Mouse (Mus musculus): ENCODE measurements around the gene 6330409D20Rik. TPM values are rescaled to one million over a fixed set of nuclear protein-coding genes. Genes with fewer than 3 reads are reported as not detected.

Gene 6330409D20Rik
- polyA plus RNA-seq, 1 experiment from 2014 or later, result 0.30 TPM

- ATAC-seq, result peak; percentile 98
- WGBS, result under 1% methylated on average over 51 of the region's 51 CpGs
- TF ChIP-seq CTCF (IDR thresholded peaks at IDR 0.05), result peak; percentile 83
- no peak for TF ChIP-seq EP300 (IDR thresholded peaks at IDR 0.05)
These were observed 46.9 kb downstream of the 6330409D20Rik start for GRCm38 (mm10) chr2:32693823-32694411.

DNA sequence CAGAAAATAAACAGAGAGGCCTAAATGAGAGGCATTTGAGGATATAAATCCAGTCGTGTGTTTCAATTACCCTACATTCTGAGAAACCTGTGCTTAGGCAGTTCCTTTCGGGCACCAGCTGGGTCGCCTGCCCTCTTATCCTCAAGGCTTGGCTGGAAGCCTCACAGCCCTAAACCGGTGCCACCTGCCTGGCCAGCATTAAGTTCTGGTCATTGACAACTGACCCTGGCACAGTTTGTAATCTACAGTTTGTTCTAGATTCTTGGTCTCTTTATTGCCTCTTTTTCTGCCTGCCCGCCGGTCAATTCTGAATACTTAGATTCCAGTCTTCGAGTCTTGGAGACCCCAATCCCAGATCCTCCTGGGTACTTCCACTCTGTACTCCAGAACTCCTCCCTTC, 47.5 kb downstream of the 6330409D20Rik start:
- Histone ChIP-seq H3K27ac (ENCODE audit: low read length) (peak overlapping the region; percentile 87), H3K27me3 (replicated peaks; ENCODE audit: insufficient read depth, low read length) (no peaks in the 10 kb centered on the region), H3K4me2 (replicated peaks; ENCODE audit: low read depth, low read length) (peak overlapping the region; percentile 97), H3K4me3 (ENCODE audit: low read depth, low read length) (peak overlapping the region; percentile 63), H3K9me3 (ENCODE audit: low read length) (no peaks in the 10 kb centered on the region), H3K9ac (replicated peaks; ENCODE audit: low read depth) (peak overlapping the region; percentile 77), H3K36me3 (ENCODE audit: insufficient read depth, low read length) (no peaks in the 10 kb centered on the region), H3K4me1 (ENCODE audit: insufficient read depth, low read depth, low read length) (0 out of 2 replicates have a peak, but pooled peaks cover 10% of the 10 kb centered on the region)
- ATAC-seq (no peak), DNase-seq (ENCODE audit: low spot score) (peak; percentile 32)
- 17% methylated on average over 7 of the region's 7 CpGs for WGBS
- TF ChIP-seq EP300 (IDR thresholded peaks at IDR 0.05) (no peak), CTCF (IDR thresholded peaks at IDR 0.05) (no peak)

More at GRCm38 (mm10) chr2:32693823-32694411, 46.9 kb downstream of the 6330409D20Rik start:
- Histone ChIP-seq H3K9ac (replicated peaks; ENCODE audit: low read depth) (peak overlapping the region; percentile 77), H3K27ac (ENCODE audit: low read length) (peak overlapping the region; percentile 87), H3K4me3 (ENCODE audit: low read depth, low read length) (peak overlapping the region; percentile 63), H3K36me3 (ENCODE audit: insufficient read depth, low read length) (no peaks in the 10 kb centered on the region), H3K4me1 (ENCODE audit: insufficient read depth, low read depth, low read length) (0 out of 2 replicates have a peak, but pooled peaks cover 10% of the 10 kb centered on the region), H3K27me3 (replicated peaks; ENCODE audit: insufficient read depth, low read length) (no peaks in the 10 kb centered on the region), H3K9me3 (ENCODE audit: low read length) (no peaks in the 10 kb centered on the region), H3K4me2 (replicated peaks; ENCODE audit: low read depth, low read length) (peak overlapping the region; percentile 97)
- DNase-seq (ENCODE audit: low spot score), result peak; percentile 99

DNA sequence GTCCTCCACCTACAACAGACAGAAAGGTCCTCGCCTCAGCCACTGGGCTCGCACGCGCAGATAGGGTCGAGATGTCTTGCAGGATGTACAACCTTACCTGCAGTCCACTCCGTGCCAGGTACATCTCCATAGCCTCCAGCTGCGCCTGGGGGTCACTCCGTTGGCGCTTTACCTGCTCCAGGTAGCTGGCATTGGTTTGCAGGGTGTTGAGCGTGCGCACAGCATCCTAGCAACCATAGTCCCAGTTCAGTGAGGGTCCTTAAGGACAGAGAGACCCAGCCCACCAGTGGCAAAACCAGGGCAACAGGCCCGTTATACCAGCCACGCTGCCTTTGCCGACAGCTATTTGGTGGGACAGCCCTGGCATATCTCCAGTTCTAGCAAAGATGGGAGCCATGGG, 48.3 kb downstream of the 6330409D20Rik start:
- Histone ChIP-seq H3K4me2 (replicated peaks; ENCODE audit: low read depth, low read length) (no peak overlapping the region), H3K36me3 (ENCODE audit: insufficient read depth, low read length) (no peaks in the 10 kb centered on the region), H3K9ac (replicated peaks; ENCODE audit: low read depth) (no peak overlapping the region), H3K4me3 (ENCODE audit: low read depth, low read length) (no peak overlapping the region), H3K9me3 (ENCODE audit: low read length) (no peaks in the 10 kb centered on the region), H3K27me3 (replicated peaks; ENCODE audit: insufficient read depth, low read length) (no peaks in the 10 kb centered on the region), H3K4me1 (ENCODE audit: insufficient read depth, low read depth, low read length) (0 out of 2 replicates have a peak, but pooled peaks cover 10% of the 10 kb centered on the region), H3K27ac (ENCODE audit: low read length) (no peak overlapping the region)
- 87% methylated on average over 14 of the region's 14 CpGs for WGBS
- no peak for ATAC-seq
- DNase-seq (ENCODE audit: low spot score), result no peak
- TF ChIP-seq CTCF (IDR thresholded peaks at IDR 0.05) (no peak), EP300 (IDR thresholded peaks at IDR 0.05) (no peak)

GRCm38 (mm10) chr2:32691041-32691440, 49.8 kb downstream of the 6330409D20Rik start:
- Histone ChIP-seq H3K27ac (ENCODE audit: low read length) (no peak overlapping the region), H3K4me1 (ENCODE audit: insufficient read depth, low read depth, low read length) (0 out of 2 replicates have a peak, but pooled peaks cover 10% of the 10 kb centered on the region), H3K27me3 (replicated peaks; ENCODE audit: insufficient read depth, low read length) (no peaks in the 10 kb centered on the region), H3K9ac (replicated peaks; ENCODE audit: low read depth) (no peak overlapping the region), H3K9me3 (ENCODE audit: low read length) (no peaks in the 10 kb centered on the region), H3K36me3 (ENCODE audit: insufficient read depth, low read length) (0 out of 2 replicates have a peak, but pooled peaks cover 3% of the 10 kb centered on the region), H3K4me3 (ENCODE audit: low read depth, low read length) (no peak overlapping the region), H3K4me2 (replicated peaks; ENCODE audit: low read depth, low read length) (no peak overlapping the region)
- TF ChIP-seq CTCF (IDR thresholded peaks at IDR 0.05) (no peak), EP300 (IDR thresholded peaks at IDR 0.05) (no peak)
- no peak for ATAC-seq
- 76% methylated on average over 11 of the region's 11 CpGs for WGBS
- no peak for DNase-seq (ENCODE audit: low spot score)

DNA sequence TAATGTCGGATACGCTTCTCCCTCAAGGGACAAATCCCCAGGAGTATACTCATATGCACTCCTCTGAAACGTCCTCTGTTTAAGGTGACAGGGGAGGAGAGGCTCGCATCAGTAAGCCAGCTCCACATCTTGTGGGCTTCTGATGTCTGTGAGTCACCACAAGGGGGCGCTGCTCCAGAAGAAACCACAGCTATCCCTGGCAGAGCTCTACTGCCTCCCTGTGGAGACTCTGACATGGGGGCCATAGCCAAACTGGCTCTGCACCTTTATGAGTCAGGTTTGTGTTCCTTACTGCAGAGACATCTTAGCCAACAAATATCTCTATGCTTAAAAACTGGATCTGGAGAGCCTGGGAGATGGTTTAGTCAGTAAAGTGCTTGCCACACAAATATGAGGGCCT, 51.4 kb downstream of the 6330409D20Rik start:
- H3K9me3 ChIP-seq (ENCODE audit: low read length), result no peaks in the 10 kb centered on the region
- H3K4me2 ChIP-seq (replicated peaks; ENCODE audit: low read depth, low read length), result no peak overlapping the region
- H3K36me3 ChIP-seq (ENCODE audit: insufficient read depth, low read length), result 0 out of 2 replicates have a peak, but pooled peaks cover 3% of the 10 kb centered on the region
- H3K4me3 ChIP-seq (ENCODE audit: low read depth, low read length), result no peak overlapping the region
- ATAC-seq, result peak; percentile 14; the same call in 1 of the 2 replicates
- H3K9ac ChIP-seq (replicated peaks; ENCODE audit: low read depth), result no peak overlapping the region
- H3K4me1 ChIP-seq (ENCODE audit: insufficient read depth, low read depth, low read length), result 0 out of 2 replicates have a peak, but pooled peaks cover 10% of the 10 kb centered on the region
- TF ChIP-seq CTCF (IDR thresholded peaks at IDR 0.05) (peak; percentile 100), EP300 (IDR thresholded peaks at IDR 0.05) (peak; percentile 60)
- no peak overlapping the region for H3K27ac ChIP-seq (ENCODE audit: low read length)
- 22% methylated on average over 5 of the region's 5 CpGs for WGBS
- peak; percentile 93 for DNase-seq (ENCODE audit: low spot score)
- no peaks in the 10 kb centered on the region for H3K27me3 ChIP-seq (replicated peaks; ENCODE audit: insufficient read depth, low read length)

GRCm38 (mm10) chr2:32687562-32687961, 53.3 kb downstream of the 6330409D20Rik start:
- H3K27ac ChIP-seq (ENCODE audit: low read length), result no peak overlapping the region
- DNase-seq (ENCODE audit: low spot score) (no peak), ATAC-seq (no peak)
- 0 out of 2 replicates have a peak, but pooled peaks cover under 1% of the 10 kb centered on the region for H3K4me1 ChIP-seq (ENCODE audit: insufficient read depth, low read depth, low read length)
- TF ChIP-seq CTCF (IDR thresholded peaks at IDR 0.05) (no peak), EP300 (IDR thresholded peaks at IDR 0.05) (no peak)
- 0 out of 2 replicates have a peak, but pooled peaks cover 3% of the 10 kb centered on the region for H3K36me3 ChIP-seq (ENCODE audit: insufficient read depth, low read length)
- H3K4me2 ChIP-seq (replicated peaks; ENCODE audit: low read depth, low read length), result no peak overlapping the region
- no peak overlapping the region for H3K4me3 ChIP-seq (ENCODE audit: low read depth, low read length)
- no peak overlapping the region for H3K9ac ChIP-seq (replicated peaks; ENCODE audit: low read depth)
- 88% methylated on average over 8 of the region's 8 CpGs for WGBS
- H3K27me3 ChIP-seq (replicated peaks; ENCODE audit: insufficient read depth, low read length), result no peaks in the 10 kb centered on the region
- no peaks in the 10 kb centered on the region for H3K9me3 ChIP-seq (ENCODE audit: low read length)
